Mouse (Mus musculus) megakaryocyte, adult 5-6 weeks (primary cell): ENCODE results near the gene Fut1. TPM values are rescaled to one million over a fixed set of nuclear protein-coding genes. Genes with fewer than 3 reads are reported as not detected.

Experiments used
- ATAC-seq: 2 replicates; pipeline ENCODE4 v1.8.0; 2016; ENCODE audit warnings: mild to moderate bottlenecking, inconsistent platforms; ENCODE audit not compliant: poor library complexity, severe bottlenecking
- total RNA-seq, 2 experiments: library from RNA; stranded (forward) in 1 of 2; stranded (reverse) in 1 of 2; fragments of 153-499, 151-499 nt in 1 of 2; fragments of 221-1000, 200-1000 nt in 1 of 2; gene quantifications; 2 replicates each; pipeline versions ENCODE4 v1.2.3 to v1.2.4; 2015 to 2017

The Fut1 gene
- total RNA-seq, 2 experiments from 2014 or later, result not detected

- ATAC-seq, result no peak
Observed at GRCm38 (mm10) chr7:45666161-45666560, 49.1 kb downstream of the Fut1 start, which contains the start of gene Fut2. TSS of gene Fut2 (minus strand) at chr7:45666394.

- no peak for ATAC-seq
Observed at GRCm38 (mm10) chr7:45667761-45668160, 50.7 kb downstream of the Fut1 start.

- ATAC-seq, result peak; percentile 72
Observed at GRCm38 (mm10) chr7:45668921-45669320, 51.8 kb downstream of the Fut1 start.

Other genes with a start within 250 kb of the Fut1 start
Only the 30 nearest of the 35 such genes appear.
- gene Ntf5, start 203.6 kb upstream of the Fut1 start, total RNA-seq (2015), result not detected in 2 replicates
- not detected in 2 replicates for gene Ntf5, start 203.6 kb upstream of the Fut1 start, total RNA-seq (2017)
- gene Lhb, start 196.5 kb upstream of the Fut1 start, total RNA-seq (2015), result not detected in 2 replicates
- not detected in 2 replicates for gene Lhb, start 196.5 kb upstream of the Fut1 start, total RNA-seq (2017)
- gene Gys1, start 182.4 kb upstream of the Fut1 start, total RNA-seq (2015), result 9.8 and 10.6 TPM in 2 replicates
- gene Gys1, start 182.4 kb upstream of the Fut1 start, total RNA-seq (2017), result 7.2 and 8.8 TPM in 2 replicates
- 48.6 and 51.6 TPM in 2 replicates for gene Ruvbl2, start 179.2 kb upstream of the Fut1 start, total RNA-seq (2015)
- 52.9 and 60.2 TPM in 2 replicates for gene Ruvbl2, start 179.2 kb upstream of the Fut1 start, total RNA-seq (2017)
- 2,869 and 3,213 TPM in 2 replicates for gene Ftl1, start 157.4 kb upstream of the Fut1 start, total RNA-seq (2015)
- 1,589 and 1,786 TPM in 2 replicates for gene Ftl1, start 157.4 kb upstream of the Fut1 start, total RNA-seq (2017)
- 24.6 and 25.0 TPM in 2 replicates for gene Bax, start 150.4 kb upstream of the Fut1 start, total RNA-seq (2015)
- gene Bax, start 150.4 kb upstream of the Fut1 start, total RNA-seq (2017), result 31.8 and 37.4 TPM in 2 replicates
- gene Tulp2, start 135.4 kb upstream of the Fut1 start, total RNA-seq (2015), result not detected in 2 replicates
- not detected in 2 replicates for gene Tulp2, start 135.4 kb upstream of the Fut1 start, total RNA-seq (2017)
- not detected in 2 replicates for gene Gm45808, start 130.5 kb upstream of the Fut1 start, total RNA-seq (2015)
- 0.61 TPM in 1 of 2 replicates, not detected in the other for gene Gm45808, start 130.5 kb upstream of the Fut1 start, total RNA-seq (2017)
- 15.5 and 18.3 TPM in 2 replicates for gene Dhdh, start 128.5 kb upstream of the Fut1 start, total RNA-seq (2015)
- 14.2 and 16.0 TPM in 2 replicates for gene Dhdh, start 128.5 kb upstream of the Fut1 start, total RNA-seq (2017)
- 54.9 and 59.1 TPM in 2 replicates for gene Nucb1, start 106.9 kb upstream of the Fut1 start, total RNA-seq (2015)
- gene Nucb1, start 106.9 kb upstream of the Fut1 start, total RNA-seq (2017), result 178 and 199 TPM in 2 replicates
- 29.2 and 39.1 TPM in 2 replicates for gene Ppp1r15a, start 91.0 kb upstream of the Fut1 start, total RNA-seq (2015)
- gene Ppp1r15a, start 91.0 kb upstream of the Fut1 start, total RNA-seq (2017), result 50.0 and 64.7 TPM in 2 replicates
- gene Plekha4, start 91.0 kb upstream of the Fut1 start, total RNA-seq (2015), result not detected in 2 replicates
- gene Plekha4, start 91.0 kb upstream of the Fut1 start, total RNA-seq (2017), result 0.24 TPM in 1 of 2 replicates, not detected in the other
- 0.25 TPM in 1 of 2 replicates, not detected in the other for gene Hsd17b14, start 62.4 kb upstream of the Fut1 start, total RNA-seq (2015)
- not detected in 2 replicates for gene Hsd17b14, start 62.4 kb upstream of the Fut1 start, total RNA-seq (2017)
- 24.6 and 26.6 TPM in 2 replicates for gene Bcat2, start 47.1 kb upstream of the Fut1 start, total RNA-seq (2015)
- 16.7 and 24.1 TPM in 2 replicates for gene Bcat2, start 47.1 kb upstream of the Fut1 start, total RNA-seq (2017)
- gene Fgf21, start 1.8 kb upstream of the Fut1 start, total RNA-seq (2015), result not detected in 2 replicates
- gene Fgf21, start 1.8 kb upstream of the Fut1 start, total RNA-seq (2017), result not detected in 2 replicates
- not detected in 2 replicates for gene Izumo1, start 4.5 kb downstream of the Fut1 start, total RNA-seq (2015)
- 0.22 TPM in 1 of 2 replicates, not detected in the other for gene Izumo1, start 4.5 kb downstream of the Fut1 start, total RNA-seq (2017)
- gene Rasip1, start 10.2 kb downstream of the Fut1 start, total RNA-seq (2015), result 0.20 TPM in 1 of 2 replicates, not detected in the other
- gene Rasip1, start 10.2 kb downstream of the Fut1 start, total RNA-seq (2017), result 0.29 TPM in 1 of 2 replicates, not detected in the other
- not detected in 2 replicates for gene Mamstr, start 22.7 kb downstream of the Fut1 start, total RNA-seq (2015)
- gene Mamstr, start 22.7 kb downstream of the Fut1 start, total RNA-seq (2017), result 0.53 TPM in 1 of 2 replicates, not detected in the other
- gene Fut2, start 49.1 kb downstream of the Fut1 start, total RNA-seq (2015), result not detected in 2 replicates
- gene Fut2, start 49.1 kb downstream of the Fut1 start, total RNA-seq (2017), result not detected in 2 replicates
- not detected in 2 replicates for gene Ntn5, start 66.7 kb downstream of the Fut1 start, total RNA-seq (2015)
- not detected in 2 replicates for gene Ntn5, start 66.7 kb downstream of the Fut1 start, total RNA-seq (2017)
- not detected in 2 replicates for gene Sec1, start 77.1 kb downstream of the Fut1 start, total RNA-seq (2015)
- not detected in 2 replicates for gene Sec1, start 77.1 kb downstream of the Fut1 start, total RNA-seq (2017)
- gene Car11, start 82.6 kb downstream of the Fut1 start, total RNA-seq (2015), result not detected in 2 replicates
- not detected in 2 replicates for gene Car11, start 82.6 kb downstream of the Fut1 start, total RNA-seq (2017)
- gene Dbp, start 87.8 kb downstream of the Fut1 start, total RNA-seq (2015), result 3.3 and 4.1 TPM in 2 replicates
- gene Dbp, start 87.8 kb downstream of the Fut1 start, total RNA-seq (2017), result 3.9 and 5.9 TPM in 2 replicates
- 1,249 and 1,272 TPM in 2 replicates for gene Rpl18, start 98.2 kb downstream of the Fut1 start, total RNA-seq (2015)
- gene Rpl18, start 98.2 kb downstream of the Fut1 start, total RNA-seq (2017), result 1,058 and 1,261 TPM in 2 replicates
- gene Sphk2, start 100.7 kb downstream of the Fut1 start, total RNA-seq (2015), result 14.6 and 21.2 TPM in 2 replicates
- 13.7 and 15.7 TPM in 2 replicates for gene Sphk2, start 100.7 kb downstream of the Fut1 start, total RNA-seq (2017)
- gene Fam83e, start 103.9 kb downstream of the Fut1 start, total RNA-seq (2015), result 0.18 and 0.29 TPM in 2 replicates
- gene Fam83e, start 103.9 kb downstream of the Fut1 start, total RNA-seq (2017), result 0.12 and 0.22 TPM in 2 replicates
- not detected in 2 replicates for gene Spaca4, start 108.5 kb downstream of the Fut1 start, total RNA-seq (2015)
- not detected in 2 replicates for gene Spaca4, start 108.5 kb downstream of the Fut1 start, total RNA-seq (2017)
- gene Lmtk3, start 166.4 kb downstream of the Fut1 start, total RNA-seq (2015), result 0.09 TPM in 1 of 2 replicates, not detected in the other
- not detected in 2 replicates for gene Lmtk3, start 166.4 kb downstream of the Fut1 start, total RNA-seq (2017)
- gene Sult2b1, start 167.4 kb downstream of the Fut1 start, total RNA-seq (2015), result not detected in 2 replicates
- gene Sult2b1, start 167.4 kb downstream of the Fut1 start, total RNA-seq (2017), result not detected in 2 replicates
- 23.9 and 28.1 TPM in 2 replicates for gene Cyth2, start 197.3 kb downstream of the Fut1 start, total RNA-seq (2015)
- 41.4 and 44.2 TPM in 2 replicates for gene Cyth2, start 197.3 kb downstream of the Fut1 start, total RNA-seq (2017)